Mouse (Mus musculus) T-cell, adult 2 months (primary cell): Measurements from ENCODE around the gene Sc5d.

ENCODE experiments used
- DNase-seq: peaks from one replicate; pipeline ENCODE4 v3.0.0; 2022; ENCODE audit warnings: low spot score

Sc5d gene

GRCm38 (mm10) chr9:42260481-42260880 is 3.6 kb downstream of the Sc5d start:
- DNase-seq, result no peak

- DNase-seq, result peak; percentile 35
Measured at GRCm38 (mm10) chr9:42249112-42249511, 14.9 kb downstream of the Sc5d start.

- DNase-seq, result no peak
Measured at GRCm38 (mm10) chr9:42246688-42247087, 17.4 kb downstream of the Sc5d start.

- no peak for DNase-seq
Measured at GRCm38 (mm10) chr9:42244173-42244572, 19.9 kb downstream of the Sc5d start.

GRCm38 (mm10) chr9:42241021-42241420 is 23.0 kb downstream of the Sc5d start:
- DNase-seq, result no peak

- peak; percentile 46 for DNase-seq
Measured at GRCm38 (mm10) chr9:42240583-42240992, 23.5 kb downstream of the Sc5d start.

GRCm38 (mm10) chr9:42238827-42239226 is 25.2 kb downstream of the Sc5d start:
- peak; percentile 5 for DNase-seq

- DNase-seq, result no peak
Measured at GRCm38 (mm10) chr9:42231116-42231515, 32.9 kb downstream of the Sc5d start.

GRCm38 (mm10) chr9:42230333-42230732 is 33.7 kb downstream of the Sc5d start:
- DNase-seq, result no peak

- no peak for DNase-seq
Measured at GRCm38 (mm10) chr9:42229465-42230110, 34.5 kb downstream of the Sc5d start.

- no peak for DNase-seq
Measured at GRCm38 (mm10) chr9:42227804-42228203, 36.3 kb downstream of the Sc5d start.

- DNase-seq, result no peak
Measured at GRCm38 (mm10) chr9:42219001-42219660, 44.9 kb downstream of the Sc5d start.

GRCm38 (mm10) chr9:42217685-42218084 is 46.4 kb downstream of the Sc5d start:
- no peak for DNase-seq

GRCm38 (mm10) chr9:42214116-42214515 is 49.9 kb downstream of the Sc5d start:
- DNase-seq, result no peak

GRCm38 (mm10) chr9:42213142-42213541 is 50.9 kb downstream of the Sc5d start:
- DNase-seq, result no peak

- DNase-seq, result no peak
Measured at GRCm38 (mm10) chr9:42209666-42210065, 54.4 kb downstream of the Sc5d start.

GRCm38 (mm10) chr9:42208463-42208862 is 55.6 kb downstream of the Sc5d start:
- DNase-seq, result peak; percentile 24

GRCm38 (mm10) chr9:42206750-42207149 is 57.3 kb downstream of the Sc5d start:
- no peak for DNase-seq

- no peak for DNase-seq
Measured at GRCm38 (mm10) chr9:42202271-42202670, 61.8 kb downstream of the Sc5d start.
